Mouse (Mus musculus) hindbrain, embryonic 10.5 days (tissue): ENCODE measurements at regions not wholly inside any gene's neighbourhood (a gene's known extent, or its start where the extent isn't known, plus 50 kb on each side); places are given as distances from the start of the nearest gene placed in this dataset.

Experiments
- DNase-seq: peaks from one replicate; pipeline ENCODE4 v3.0.0-alpha.2; 2017; ENCODE audit warnings: low spot score
- H3K27ac ChIP-seq: fragments of 300-500 bp; sonication (generic); 2 replicates; pipeline ENCODE4 v1.5.1; 2016; ENCODE audit warnings: mild to moderate bottlenecking, moderate library complexity
- H3K27me3 ChIP-seq: fragments of 300-500 bp; sonication (generic); 2 replicates; pipeline ENCODE4 v1.6.1; 2016; ENCODE audit warnings: mild to moderate bottlenecking; ENCODE audit not compliant: poor library complexity, insufficient read depth, severe bottlenecking
- H3K36me3 ChIP-seq: fragments of 300-500 bp; sonication (generic); 2 replicates; pipeline ENCODE4 v1.6.1; 2016; ENCODE audit warnings: mild to moderate bottlenecking, moderate library complexity
- H3K4me1 ChIP-seq: fragments of 300-500 bp; sonication (generic); replicated peaks from 2 replicates; pipeline ENCODE4 v1.6.1; 2016; ENCODE audit warnings: mild to moderate bottlenecking
- H3K4me3 ChIP-seq: fragments of 300-500 bp; sonication (generic); 2 replicates; pipeline ENCODE4 v1.5.1; 2016; ENCODE audit warnings: mild to moderate bottlenecking, moderate library complexity
- H3K9me3 ChIP-seq: fragments of 300-500 bp; sonication (generic); 2 replicates; pipeline ENCODE4 v1.6.1; 2016; ENCODE audit warnings: mild to moderate bottlenecking, moderate library complexity
- WGBS: fragments of 180-500 bp; shearing (Covaris S2); methylation state at CpG from one replicate; pipeline ENCODE4 v1.1.7; 2016; 5-methylcytosine and 5-hydroxymethylcytosine counted together

GRCm38 (mm10) chr9:91958421-91958820 lies 234.3 kb upstream of the Plscr5 start:
- no peak for DNase-seq
- Histone ChIP-seq H3K27me3 (no peaks in the 10 kb centered on the region), H3K4me1 (no peaks in the 10 kb centered on the region), H3K27ac (no peak overlapping the region), H3K9me3 (no peaks in the 10 kb centered on the region), H3K4me3 (no peak overlapping the region), H3K36me3 (no peaks in the 10 kb centered on the region)
- 85% methylated on average over 3 of the region's 3 CpGs for WGBS

GRCm38 (mm10) chr9:91957061-91957460 lies 235.7 kb upstream of the Plscr5 start:
- H3K27me3 ChIP-seq: no peaks in the 10 kb centered on the region
- no peaks in the 10 kb centered on the region for H3K9me3 ChIP-seq
- H3K27ac ChIP-seq: no peak overlapping the region
- no peak overlapping the region for H3K4me3 ChIP-seq
- 91% methylated on average over 3 of the region's 3 CpGs for WGBS
- no peaks in the 10 kb centered on the region for H3K4me1 ChIP-seq
- H3K36me3 ChIP-seq: no peaks in the 10 kb centered on the region
- no peak for DNase-seq

GRCm38 (mm10) chr9:91948746-91949145 lies 244.0 kb upstream of the Plscr5 start:
- no peaks in the 10 kb centered on the region for H3K36me3 ChIP-seq
- no peaks in the 10 kb centered on the region for H3K4me1 ChIP-seq
- DNase-seq: no peak
- no peak overlapping the region for H3K27ac ChIP-seq
- no peaks in the 10 kb centered on the region for H3K27me3 ChIP-seq
- H3K4me3 ChIP-seq: no peak overlapping the region
- WGBS: 74% methylated on average over 1 of the region's 1 CpGs
- H3K9me3 ChIP-seq: no peaks in the 10 kb centered on the region

- Histone ChIP-seq H3K36me3 (no peaks in the 10 kb centered on the region), H3K27ac (no peak overlapping the region), H3K9me3 (no peaks in the 10 kb centered on the region), H3K27me3 (no peaks in the 10 kb centered on the region), H3K4me3 (no peak overlapping the region), H3K4me1 (no peaks in the 10 kb centered on the region)
- DNase-seq: no peak
- WGBS: 60% methylated on average over 1 of the region's 1 CpGs
Measured at GRCm38 (mm10) chr9:91942001-91942400, 250.7 kb upstream of the Plscr5 start.

- Histone ChIP-seq H3K36me3 (no peaks in the 10 kb centered on the region), H3K4me3 (no peak overlapping the region), H3K4me1 (no peaks in the 10 kb centered on the region), H3K27ac (no peak overlapping the region), H3K9me3 (no peaks in the 10 kb centered on the region), H3K27me3 (no peaks in the 10 kb centered on the region)
- no peak for DNase-seq
- 86% methylated on average over 4 of the region's 4 CpGs for WGBS
Measured at GRCm38 (mm10) chr9:91938729-91939128, 254.0 kb upstream of the Plscr5 start.

GRCm38 (mm10) chr9:91904066-91904465 lies 288.7 kb upstream of the Plscr5 start:
- Histone ChIP-seq H3K36me3 (no peaks in the 10 kb centered on the region), H3K27ac (no peak overlapping the region), H3K27me3 (no peaks in the 10 kb centered on the region), H3K4me1 (no peaks in the 10 kb centered on the region), H3K9me3 (no peaks in the 10 kb centered on the region), H3K4me3 (no peak overlapping the region)
- no peak for DNase-seq
- WGBS: 88% methylated on average over 5 of the region's 5 CpGs

GRCm38 (mm10) chr9:91900956-91901355 lies 291.8 kb upstream of the Plscr5 start:
- no peak for DNase-seq
- Histone ChIP-seq H3K9me3 (no peaks in the 10 kb centered on the region), H3K27me3 (no peaks in the 10 kb centered on the region), H3K4me1 (no peaks in the 10 kb centered on the region), H3K36me3 (no peaks in the 10 kb centered on the region), H3K27ac (no peak overlapping the region), H3K4me3 (no peak overlapping the region)

- 77% methylated on average over 1 of the region's 1 CpGs for WGBS
- Histone ChIP-seq H3K9me3 (no peaks in the 10 kb centered on the region), H3K4me3 (no peak overlapping the region), H3K27me3 (no peaks in the 10 kb centered on the region), H3K36me3 (no peaks in the 10 kb centered on the region), H3K4me1 (no peaks in the 10 kb centered on the region), H3K27ac (no peak overlapping the region)
- no peak for DNase-seq
Measured at GRCm38 (mm10) chr9:91876823-91877222, 315.9 kb upstream of the Plscr5 start.

- no peaks in the 10 kb centered on the region for H3K27me3 ChIP-seq
- H3K4me1 ChIP-seq: no peaks in the 10 kb centered on the region
- WGBS: 68% methylated on average over 3 of the region's 3 CpGs
- H3K36me3 ChIP-seq: no peaks in the 10 kb centered on the region
- H3K9me3 ChIP-seq: no peaks in the 10 kb centered on the region
- no peak for DNase-seq
- H3K27ac ChIP-seq: no peak overlapping the region
- H3K4me3 ChIP-seq: no peak overlapping the region
Measured at GRCm38 (mm10) chr9:91831556-91831955, 361.2 kb upstream of the Plscr5 start.

- H3K4me3 ChIP-seq: no peak overlapping the region
Measured at GRCm38 (mm10) chr9:91823733-91824487, 368.8 kb upstream of the Plscr5 start.

GRCm38 (mm10) chr9:91818616-91819328 lies 374.0 kb upstream of the Plscr5 start:
- 70% methylated on average over 13 of the region's 13 CpGs for WGBS
- DNase-seq: peak; percentile 9

More at GRCm38 (mm10) chr9:91823733-91824487, 368.8 kb upstream of the Plscr5 start:
- 82% methylated on average over 1 of the region's 1 CpGs for WGBS
- H3K4me1 ChIP-seq: peaks cover 3% of the 10 kb centered on the region; the same call in 1 of the 2 replicates
- H3K27me3 ChIP-seq: no peaks in the 10 kb centered on the region
- no peak overlapping the region for H3K27ac ChIP-seq
- no peaks in the 10 kb centered on the region for H3K9me3 ChIP-seq
- DNase-seq: no peak
- H3K36me3 ChIP-seq: no peaks in the 10 kb centered on the region

GRCm38 (mm10) chr9:91803372-91803961 lies 389.3 kb upstream of the Plscr5 start:
- no peak for DNase-seq
- Histone ChIP-seq H3K4me1 (no peaks in the 10 kb centered on the region), H3K9me3 (no peaks in the 10 kb centered on the region), H3K27ac (no peak overlapping the region), H3K36me3 (no peaks in the 10 kb centered on the region), H3K27me3 (no peaks in the 10 kb centered on the region), H3K4me3 (no peak overlapping the region)
- WGBS: 93% methylated on average over 3 of the region's 3 CpGs

More at GRCm38 (mm10) chr9:91818616-91819328, 374.0 kb upstream of the Plscr5 start:
- Histone ChIP-seq H3K36me3 (no peaks in the 10 kb centered on the region), H3K27me3 (no peaks in the 10 kb centered on the region), H3K4me3 (no peak overlapping the region), H3K27ac (no peak overlapping the region), H3K4me1 (peaks cover 5% of the 10 kb centered on the region; the same call in 1 of the 2 replicates), H3K9me3 (no peaks in the 10 kb centered on the region)

- 89% methylated on average over 4 of the region's 4 CpGs for WGBS
- Histone ChIP-seq H3K9me3 (no peaks in the 10 kb centered on the region), H3K27ac (no peak overlapping the region), H3K36me3 (no peaks in the 10 kb centered on the region), H3K4me3 (no peak overlapping the region), H3K27me3 (no peaks in the 10 kb centered on the region), H3K4me1 (no peaks in the 10 kb centered on the region)
- no peak for DNase-seq
Measured at GRCm38 (mm10) chr9:91798837-91799225, 393.9 kb upstream of the Plscr5 start.
